Mouse (Mus musculus): Measurements from ENCODE around the gene Ankrd13a.

GRCm38 (mm10) chr5:114808385-114808784 is 33.9 kb downstream of the Ankrd13a start:
- no peak for TF ChIP-seq EP300 (IDR thresholded peaks at IDR 0.05; ENCODE audit: low read depth in 1 of 2, low read length in 2 of 2)
- no peak for TF ChIP-seq POLR2A (IDR thresholded peaks at IDR 0.05; ENCODE audit: control insufficient read depth in 1 of 2, insufficient read depth in 1 of 2, low read depth in 1 of 2, low read length in 2 of 2, poor library complexity in 1 of 2)
- TF ChIP-seq CHD2 (IDR thresholded peaks at IDR 0.05; ENCODE audit: low read length) = no peak
- no peak for TF ChIP-seq CHD1 (IDR thresholded peaks at IDR 0.05; ENCODE audit: low read depth, low read length)
- no peak for TF ChIP-seq CTCF (IDR thresholded peaks at IDR 0.05 in 2 of 3, conservative IDR thresholded peaks at IDR 0.05 in 1 of 3; ENCODE audit: control insufficient read depth in 1 of 3, insufficient read depth in 1 of 3, low read depth in 2 of 3, low read length in 3 of 3, poor library complexity in 1 of 3, severe bottlenecking in 1 of 3)
- TF ChIP-seq RAD21 (IDR thresholded peaks at IDR 0.05; ENCODE audit: low read depth, low read length) = no peak

All from MEL (cell line).